Mouse (Mus musculus) cerebellum, adult 2 months (tissue): Measurements from ENCODE around the gene Slc9a2. TPM values are rescaled to one million over a fixed set of nuclear protein-coding genes. Genes with fewer than 3 reads are reported as not detected.

Experiments used
- DNase-seq, 2 experiments: peaks; one replicate each; pipeline ENCODE4 v3.0.0; 2021
- H3K27ac ChIP-seq: fragments of 200-500 bp; 2 replicates; pipeline ENCODE4 v1.5.1; 2012; ENCODE audit warnings: low read length, control low read depth, inconsistent platforms; ENCODE audit not compliant: insufficient read depth
- H3K27me3 ChIP-seq: fragments of 200-500 bp; 2 replicates; pipeline ENCODE4 v1.6.1; 2012; ENCODE audit warnings: inconsistent platforms, mild to moderate bottlenecking, low read length, moderate library complexity; ENCODE audit not compliant: control insufficient read depth, insufficient read depth
- H3K4me1 ChIP-seq: fragments of 200-500 bp; 2 replicates; pipeline ENCODE4 v1.6.1; 2011; ENCODE audit warnings: low read length; ENCODE audit not compliant: control insufficient read depth, insufficient read depth
- H3K4me3 ChIP-seq: fragments of 200-500 bp; replicated peaks from 2 replicates; pipeline ENCODE3; 2011; ENCODE audit warnings: mild to moderate bottlenecking, low read depth, low read length, control low read depth; ENCODE audit not compliant: insufficient read depth
- CTCF ChIP-seq: fragments of 200-500 bp; IDR thresholded peaks from 2 replicates; pipeline ENCODE4 v1.5.1; 2011; ENCODE audit warnings: low read depth, mild to moderate bottlenecking, control low read depth, low read length, moderate library complexity, borderline replicate concordance; ENCODE audit not compliant: insufficient read depth
- POLR2A ChIP-seq: fragments of 200-500 bp; IDR thresholded peaks from 2 replicates; pipeline ENCODE4 v1.6.1; 2011; ENCODE audit warnings: low read length, control low read depth, borderline replicate concordance; ENCODE audit not compliant: insufficient read depth
- WGBS: fragments of 180-500 bp; shearing (Covaris S2); methylation state at CpG from one replicate; pipeline ENCODE4 v1.1.7; 2018; 5-methylcytosine and 5-hydroxymethylcytosine counted together
- polyA plus RNA-seq: library from polyadenylated mRNA; depleted of rRNA; stranded (reverse); fragments of >200 nt; gene quantifications from 2 replicates; pipeline ENCODE4 v1.2.3, GENCODE M21; 2012

The Slc9a2 gene
- polyA plus RNA-seq, 1 experiment, result 0.92 TPM

DNA sequence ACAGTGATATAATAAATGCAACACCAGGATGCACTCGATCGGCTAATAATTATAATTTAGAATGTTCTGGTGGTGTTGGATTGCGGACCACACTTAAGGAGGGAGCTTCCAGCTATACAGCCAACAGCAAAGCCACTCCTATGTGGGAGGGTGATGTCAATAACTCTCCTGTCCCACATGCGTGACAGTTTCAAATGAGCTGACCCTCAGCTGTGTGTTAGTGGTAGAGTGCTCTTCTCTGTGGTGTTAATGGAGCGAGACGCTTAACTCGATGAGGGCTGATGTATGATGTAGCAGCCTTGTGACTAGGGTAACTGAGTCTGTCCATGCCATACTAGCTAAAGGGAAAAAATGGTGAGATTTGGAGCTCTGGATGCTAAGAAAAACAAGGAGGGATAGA is 103.1 kb downstream of the Slc9a2 start:
- 93% methylated on average over 7 of the region's 7 CpGs for WGBS
- no peaks in the 10 kb centered on the region for H3K27me3 ChIP-seq
- H3K4me1 ChIP-seq, result no peaks in the 10 kb centered on the region
- no peak for DNase-seq
- TF ChIP-seq CTCF, result no peak
- TF ChIP-seq POLR2A, result no peak
- no peak overlapping the region for H3K27ac ChIP-seq
- H3K4me3 ChIP-seq, result no peak overlapping the region

DNA sequence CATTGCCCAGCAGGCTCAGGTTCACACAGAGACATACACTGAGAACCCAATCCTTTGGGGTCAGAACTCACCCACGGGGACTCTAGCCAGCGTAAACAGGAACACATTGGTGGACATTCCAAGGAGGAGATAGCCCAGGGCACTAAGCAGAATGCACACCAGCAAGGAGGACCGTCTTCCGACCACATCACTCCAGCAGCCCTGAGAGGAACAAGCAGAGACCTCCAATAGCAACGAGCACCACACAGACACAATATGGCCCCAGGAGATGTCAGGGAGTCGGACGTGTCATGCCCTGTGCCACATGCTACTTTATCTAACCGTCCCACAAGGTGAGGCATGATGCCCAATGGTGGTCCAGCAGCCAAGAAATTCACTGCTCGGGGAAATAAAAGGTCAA is 103.9 kb downstream of the Slc9a2 start:
- 76% methylated on average over 9 of the region's 9 CpGs for WGBS
- Histone ChIP-seq H3K4me3 (no peak overlapping the region), H3K4me1 (no peaks in the 10 kb centered on the region), H3K27me3 (no peaks in the 10 kb centered on the region), H3K27ac (no peak overlapping the region)
- TF ChIP-seq POLR2A (no peak), CTCF (no peak)
- DNase-seq, result no peak

DNA sequence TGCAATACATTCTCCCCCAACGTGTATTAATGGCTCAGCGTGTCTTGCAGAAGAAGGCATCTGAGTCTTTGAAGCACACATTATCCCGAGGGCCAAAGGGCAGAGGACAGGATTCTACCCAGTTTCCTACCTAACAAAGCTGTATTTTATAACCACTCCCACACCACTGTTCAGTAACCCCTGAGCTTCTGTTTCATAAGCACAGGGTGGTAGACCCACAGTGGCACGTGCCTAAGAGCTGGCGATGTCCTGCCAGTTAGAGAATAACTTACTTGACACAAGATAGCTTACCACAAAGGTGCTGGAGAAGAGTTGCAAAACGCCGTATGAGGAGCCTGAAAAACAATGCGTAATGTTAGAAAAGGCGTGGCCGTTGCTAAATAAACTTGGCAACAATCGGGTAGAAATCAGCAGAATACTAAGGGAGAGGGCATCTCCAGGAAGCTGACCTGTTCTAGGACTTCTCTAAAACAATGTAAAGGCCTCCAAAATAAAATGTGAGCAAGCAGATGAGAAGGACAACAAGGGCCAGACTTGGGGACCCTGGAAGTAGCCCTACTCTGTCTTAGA is 105.6 kb downstream of the Slc9a2 start:
- H3K4me3 ChIP-seq, result no peak overlapping the region
- TF ChIP-seq POLR2A, result no peak
- TF ChIP-seq CTCF, result no peak
- H3K27me3 ChIP-seq, result no peaks in the 10 kb centered on the region
- no peaks in the 10 kb centered on the region for H3K4me1 ChIP-seq
- H3K27ac ChIP-seq, result no peak overlapping the region
- DNase-seq, result no peak
- WGBS, result 84% methylated on average over 11 of the region's 11 CpGs

- no peak overlapping the region for H3K27ac ChIP-seq
- no peaks in the 10 kb centered on the region for H3K4me1 ChIP-seq
- H3K27me3 ChIP-seq, result no peaks in the 10 kb centered on the region
- H3K4me3 ChIP-seq, result no peak overlapping the region
- WGBS, result 66% methylated on average over 6 of the region's 6 CpGs
- TF ChIP-seq CTCF (no peak), POLR2A (no peak)
- no peak for DNase-seq
These were observed 108.6 kb downstream of the Slc9a2 start for GRCm38 (mm10) chr1:40788956-40789355.

DNA sequence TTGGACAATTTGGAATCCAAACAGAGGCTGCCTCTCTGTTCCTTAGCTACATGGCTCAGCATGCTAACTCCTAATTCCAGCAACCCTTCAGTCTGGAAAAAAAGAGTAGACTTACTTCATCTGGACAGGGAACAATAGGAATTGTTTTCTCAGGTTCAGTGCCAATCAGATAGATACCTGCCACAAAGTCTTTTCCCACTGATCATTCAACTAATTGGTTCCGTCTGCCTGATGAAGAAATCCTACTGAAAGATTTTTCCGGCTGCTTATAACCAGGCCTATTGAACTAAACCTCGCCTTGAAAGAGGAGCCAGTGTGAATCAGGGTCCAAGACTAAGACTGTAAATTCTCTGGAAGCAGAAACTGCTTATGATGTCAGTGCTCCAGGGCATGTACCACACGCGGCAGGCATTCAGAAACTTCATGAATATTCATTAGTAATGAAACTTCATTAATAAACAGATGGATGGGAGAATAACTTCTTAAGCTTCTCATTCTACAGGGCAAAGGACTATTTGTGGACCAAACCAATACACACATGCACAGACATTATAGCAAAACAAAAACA is 109.4 kb downstream of the Slc9a2 start:
- Histone ChIP-seq H3K4me1 (no peaks in the 10 kb centered on the region), H3K27ac (no peak overlapping the region), H3K4me3 (no peak overlapping the region), H3K27me3 (no peaks in the 10 kb centered on the region)
- WGBS, result 33% methylated on average over 5 of the region's 5 CpGs
- DNase-seq, result no peak
- TF ChIP-seq POLR2A (no peak), CTCF (no peak)

GRCm38 (mm10) chr1:40790324-40791141 is 110.2 kb downstream of the Slc9a2 start, which contains the start of gene Mfsd9:
TSS of gene Mfsd9 (minus strand) at chr1:40790687.
- peak; percentile 15; the same call in 1 of the 2 replicates for TF ChIP-seq POLR2A
- TF ChIP-seq CTCF, result no peak

GRCm38 (mm10) chr1:40795508-40795907 is 115.1 kb downstream of the Slc9a2 start:
- 93% methylated on average over 1 of the region's 1 CpGs for WGBS
- TF ChIP-seq CTCF, result no peak
- TF ChIP-seq POLR2A, result no peak

More at GRCm38 (mm10) chr1:40790324-40791141, 110.2 kb downstream of the Slc9a2 start, which contains the start of gene Mfsd9:
- DNase-seq, result peak; percentile 72 to 81
- peak within 1 kb of the TSS; percentile 65 for H3K4me3 ChIP-seq
- no peaks in the 10 kb centered on the region for H3K4me1 ChIP-seq
- H3K27ac ChIP-seq, result no peak within 1 kb of the TSS
- 5% methylated on average over 38 of the region's 38 CpGs for WGBS
- no peaks in the 10 kb centered on the region for H3K27me3 ChIP-seq

More at GRCm38 (mm10) chr1:40795508-40795907, 115.1 kb downstream of the Slc9a2 start:
- Histone ChIP-seq H3K27ac (no peak overlapping the region), H3K4me1 (no peaks in the 10 kb centered on the region), H3K27me3 (no peaks in the 10 kb centered on the region), H3K4me3 (no peak overlapping the region)
- DNase-seq, result no peak
